Mouse (Mus musculus) spleen, adult 2 months (tissue): ENCODE measurements around the gene Tmem131l.

ENCODE experiments used
- CTCF ChIP-seq: fragments of 200-500 bp; IDR thresholded peaks from 2 replicates; pipeline ENCODE4 v1.5.1; 2011; ENCODE audit warnings: mild to moderate bottlenecking, inconsistent platforms; ENCODE audit not compliant: insufficient read depth, insufficient read length, insufficient replicate concordance; ENCODE audit errors: extremely low read depth
- POLR2A ChIP-seq: fragments of 200-500 bp; IDR thresholded peaks from 2 replicates; pipeline ENCODE4 v1.6.1; 2011; ENCODE audit warnings: low read depth, low read length, inconsistent platforms

- TF ChIP-seq POLR2A, result no peak
- TF ChIP-seq CTCF, result no peak
These were observed 190.6 kb downstream of the Tmem131l start for GRCm38 (mm10) chr3:83849341-83849740.
